ENCODE assay signal across 26 mouse cellular contexts in the genomic region with DNA sequence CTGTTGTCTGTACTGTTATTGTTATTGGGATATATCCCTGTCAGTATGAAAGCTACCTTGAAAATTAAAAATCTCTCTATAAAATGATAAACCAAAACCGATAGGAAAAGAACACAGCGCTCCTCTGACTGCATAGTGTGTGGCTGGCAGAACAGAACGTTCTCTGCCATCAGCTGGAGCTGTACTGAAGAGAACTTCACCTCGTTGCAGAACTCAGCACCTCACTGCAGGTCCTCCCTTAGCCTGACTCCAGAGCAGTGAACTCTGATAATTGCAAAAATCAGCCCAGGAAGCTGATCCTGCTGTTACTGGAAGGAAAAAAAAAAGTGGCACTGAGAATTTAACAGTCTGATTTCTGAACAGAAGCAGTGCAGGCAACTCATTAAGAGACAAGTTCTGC. TPM values are rescaled to one million over a fixed set of nuclear protein-coding genes. Genes with fewer than 3 reads are reported as not detected.
"Had no signal": no experiment of that assay in that cellular context is flagged by ENCODE, and none has a peak within 500 bp of the region (broad histone marks: within the 10 kb centered on the region; RNA-seq: fewer than 3 reads in every experiment).

No protein-coding gene starts in this region.

- H3K4me3 ChIP-seq: intestine, embryonic 15.5 days; kidney, embryonic 15.5 days; left cerebral cortex, adult 2 months; limb, embryonic 12.5 days; limb, embryonic 15.5 days; liver, embryonic 13.5 days; neural tube, embryonic 12.5 days; neural tube, embryonic 15.5 days; stomach, embryonic 15.5 days had no signal

- ATAC-seq: intestine, embryonic 15.5 days had no signal

- H3K27ac ChIP-seq: intestine, embryonic 15.5 days; kidney, embryonic 15.5 days; left cerebral cortex, adult 2 months; limb, embryonic 12.5 days; limb, embryonic 15.5 days; liver, embryonic 13.5 days; neural tube, embryonic 12.5 days; neural tube, embryonic 15.5 days; stomach, embryonic 15.5 days had no signal

- DNase-seq: kidney, adult 11 months; kidney, adult 8-10 months; kidney, postnatal 10 days; kidney, postnatal 36 days; left cerebral cortex, postnatal 4 days; liver, embryonic 13.5 days; lung, adult 2 months; lung, postnatal 14 days; lung, postnatal 4 days; midbrain, embryonic 14.5 days; right cerebral cortex, adult 18-20 months; right cerebral cortex, postnatal 14 days; spleen, adult 18-20 months; thymus, adult 2 months; thymus, postnatal 14 days; thymus, postnatal 4 days had no signal

- H3K4me1 ChIP-seq: intestine, embryonic 15.5 days; kidney, embryonic 15.5 days; limb, embryonic 12.5 days; limb, embryonic 15.5 days; liver, embryonic 13.5 days; neural tube, embryonic 12.5 days; neural tube, embryonic 15.5 days; stomach, embryonic 15.5 days had no signal

- H3K27me3 ChIP-seq: intestine, embryonic 15.5 days; kidney, embryonic 15.5 days; limb, embryonic 12.5 days; limb, embryonic 15.5 days; liver, embryonic 13.5 days; neural tube, embryonic 12.5 days; neural tube, embryonic 15.5 days; stomach, embryonic 15.5 days had no signal

RNA-seq across cellular contexts. Expression of a gene that starts 14.4 kb away (rescaled TPM):
- total RNA-seq: megakaryocyte progenitor cell, adult 5-6 weeks; megakaryocyte-erythroid progenitor cell, adult 5-6 weeks had no signal
